Mouse (Mus musculus): ENCODE data around the gene Fgd4. TPM values are rescaled to one million over a fixed set of nuclear protein-coding genes. Genes with fewer than 3 reads are reported as not detected.

Fgd4 gene
- 2.5 and 3.2 TPM in 2 replicates for polyA plus RNA-seq (2016; fragmentation: Nextera tagmentation; extraction: Ambion mirVana)

DNA sequence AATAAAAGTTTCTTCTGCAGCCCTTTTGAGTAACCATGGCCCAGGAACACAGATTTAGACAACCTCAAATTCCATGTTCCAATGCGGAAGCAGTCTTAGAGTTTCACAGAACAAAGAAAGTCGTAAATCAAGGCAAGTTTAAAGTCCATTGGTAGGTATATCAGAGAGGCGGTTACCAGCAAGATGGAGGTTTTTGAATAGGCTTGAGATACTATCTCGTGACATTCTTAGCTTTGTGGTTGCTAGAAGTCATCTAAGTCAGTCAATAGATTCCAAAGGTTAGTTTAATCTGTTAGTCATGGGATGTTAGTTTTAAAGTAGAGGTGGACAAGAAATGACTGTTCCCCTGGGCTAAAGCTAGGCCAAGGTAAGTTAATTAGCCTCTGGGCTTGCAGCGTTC, at the start of gene Fgd4:
Gene Fgd4, minus strand, starts transcription at position 89 of the 400 bp plus-strand sequence.
- Histone ChIP-seq H3K27ac (0 out of 2 replicates have a peak within 1 kb of the TSS, but pooled peaks have one; percentile 14), H3K36me3 (no peaks in the 10 kb centered on the region), H3K4me2 (peak within 1 kb of the TSS; percentile 78), H3K4me1 (0 out of 2 replicates have a peak, but pooled peaks cover 2% of the 10 kb centered on the region), H3K9ac (peak within 1 kb of the TSS; percentile 68), H3K27me3 (replicated peaks) (peaks cover 37% of the 10 kb centered on the region), H3K9me3 (replicated peaks) (no peaks in the 10 kb centered on the region), H3K4me3 (peak within 1 kb of the TSS; percentile 60)
- WGBS (ENCODE audit: insufficient replicate concordance), result 36% methylated on average over 5 of the region's 5 CpGs
- no peak for ATAC-seq

DNA sequence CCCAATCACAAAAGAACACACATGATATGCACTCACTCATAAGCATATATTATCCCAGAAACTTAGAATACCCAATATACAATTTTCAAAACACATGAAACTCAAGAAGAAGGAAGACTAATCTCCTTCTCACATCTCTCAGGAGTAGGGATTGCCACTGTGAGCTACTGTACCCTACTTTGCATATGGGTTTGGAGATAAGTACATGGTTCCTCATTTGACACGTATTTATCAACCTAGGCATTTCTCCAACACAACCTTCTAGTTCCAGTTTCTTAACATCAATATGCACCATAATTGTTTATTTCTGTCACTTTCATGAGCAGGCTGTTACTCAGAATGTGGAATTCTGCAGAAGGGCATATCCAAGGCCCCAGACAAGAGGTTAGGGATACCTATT, 44.8 kb upstream of the Fgd4 start:
- Histone ChIP-seq H3K4me1 (no peaks in the 10 kb centered on the region), H3K27ac (no peak overlapping the region), H3K36me3 (no peaks in the 10 kb centered on the region), H3K4me3 (no peak overlapping the region), H3K27me3 (replicated peaks) (no peaks in the 10 kb centered on the region), H3K9ac (no peak overlapping the region), H3K9me3 (replicated peaks) (no peaks in the 10 kb centered on the region), H3K4me2 (no peak overlapping the region)
- ATAC-seq, result no peak
- WGBS (ENCODE audit: insufficient replicate concordance), result 28% methylated on average over 1 of the region's 1 CpGs

DNA sequence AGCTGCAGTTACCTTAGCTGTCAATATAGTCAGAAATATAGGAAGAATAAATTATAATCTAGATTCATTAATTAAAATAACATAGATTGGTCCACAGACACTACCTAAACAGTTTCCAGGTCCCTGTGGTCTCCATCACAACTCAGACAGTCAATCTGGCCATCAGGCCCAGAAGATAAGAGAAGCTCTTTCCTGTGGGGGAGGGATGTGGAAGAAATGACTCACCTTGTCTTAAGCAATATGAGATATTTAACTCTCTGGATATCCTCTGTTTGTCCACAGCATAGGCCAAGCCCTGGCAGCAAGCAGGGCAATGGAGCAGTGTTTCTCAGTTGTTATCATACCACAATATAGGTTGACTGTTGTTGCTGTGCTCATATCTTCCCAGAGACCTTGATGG, 33.4 kb upstream of the Fgd4 start:
- H3K4me1 ChIP-seq, result no peaks in the 10 kb centered on the region
- peaks cover 16% of the 10 kb centered on the region for H3K9me3 ChIP-seq (replicated peaks)
- no peak overlapping the region for H3K9ac ChIP-seq
- H3K27me3 ChIP-seq (replicated peaks), result no peaks in the 10 kb centered on the region
- H3K4me3 ChIP-seq, result no peak overlapping the region
- no peak for ATAC-seq
- H3K27ac ChIP-seq, result no peak overlapping the region
- H3K36me3 ChIP-seq, result no peaks in the 10 kb centered on the region
- no peak overlapping the region for H3K4me2 ChIP-seq

DNA sequence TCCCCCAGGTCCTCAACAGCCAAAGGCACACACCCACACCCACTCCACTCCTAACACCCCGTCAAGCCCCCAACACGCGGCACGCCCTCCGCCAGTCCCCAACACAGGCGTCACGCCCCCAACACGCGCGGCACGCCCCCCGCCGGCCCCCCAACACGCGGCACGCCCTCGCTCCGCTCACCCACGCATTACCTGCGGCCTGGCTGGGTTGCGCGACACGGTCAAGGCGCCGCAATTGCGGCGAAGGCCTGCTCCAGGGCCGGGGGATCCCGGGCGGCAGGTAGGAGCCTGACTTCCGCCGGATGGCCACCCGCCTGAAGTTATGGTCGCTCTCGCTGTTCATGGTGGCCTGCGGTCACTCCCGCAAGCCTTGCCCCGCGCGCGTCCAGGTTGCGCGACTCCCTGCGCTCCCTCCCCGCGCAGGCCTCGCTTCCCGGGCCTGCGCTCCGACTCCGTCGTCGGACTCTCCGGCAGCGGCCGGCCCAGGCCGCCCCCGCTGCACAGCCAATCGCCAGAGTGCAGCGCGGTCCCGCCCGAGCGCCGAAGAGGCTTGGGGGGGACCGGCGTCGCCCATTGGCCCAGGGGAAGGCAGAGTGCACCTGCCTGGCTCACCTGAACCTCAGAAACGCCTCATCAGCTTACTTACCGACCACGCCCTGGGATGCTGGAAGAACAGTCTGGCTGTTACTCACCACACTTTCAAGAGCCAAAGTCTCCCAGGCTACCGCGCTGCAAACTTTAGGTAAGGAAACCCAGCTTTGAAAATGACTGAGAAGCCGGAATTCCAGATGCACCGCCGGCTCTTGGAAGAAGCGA, 555 bp downstream of the Fgd4 start:
- Histone ChIP-seq H3K36me3 (no peaks in the 10 kb centered on the region), H3K4me3 (peak overlapping the region; percentile 60), H3K27me3 (replicated peaks) (peaks cover 37% of the 10 kb centered on the region), H3K9me3 (replicated peaks) (no peaks in the 10 kb centered on the region), H3K4me1 (0 out of 2 replicates have a peak, but pooled peaks cover 2% of the 10 kb centered on the region), H3K9ac (peak overlapping the region; percentile 68), H3K27ac (0 out of 2 replicates have a peak overlapping the region, but pooled peaks have one; percentile 14), H3K4me2 (peak overlapping the region; percentile 78)
- peak; percentile 67 for ATAC-seq
- WGBS (ENCODE audit: insufficient replicate concordance), result 1% methylated on average over 76 of the region's 77 CpGs

DNA sequence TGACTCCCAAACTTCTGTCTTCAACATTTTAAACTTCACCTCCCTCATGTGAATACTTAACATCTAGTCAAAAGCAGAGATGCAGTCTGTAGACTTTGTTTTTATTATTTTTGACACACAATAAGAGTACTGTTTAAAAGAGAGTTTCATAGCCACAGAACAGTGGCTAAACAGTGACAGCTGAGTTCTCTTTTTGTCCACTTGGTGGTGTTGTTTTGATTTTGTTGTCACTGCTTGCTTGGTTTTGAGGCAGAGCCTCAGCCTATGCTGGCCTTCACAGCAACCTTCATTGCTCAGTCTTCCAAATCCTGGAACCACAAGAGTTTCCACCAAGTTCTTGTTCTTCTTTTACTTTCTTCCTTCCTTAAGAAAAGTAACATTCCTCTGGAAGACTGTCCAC, 3.8 kb downstream of the Fgd4 start:
- Histone ChIP-seq H3K4me1 (0 out of 2 replicates have a peak, but pooled peaks cover 2% of the 10 kb centered on the region), H3K36me3 (no peaks in the 10 kb centered on the region), H3K4me3 (no peak overlapping the region), H3K27ac (no peak overlapping the region), H3K9me3 (replicated peaks) (no peaks in the 10 kb centered on the region), H3K4me2 (no peak overlapping the region), H3K9ac (no peak overlapping the region), H3K27me3 (replicated peaks) (peaks cover 35% of the 10 kb centered on the region)
- no peak for ATAC-seq

DNA sequence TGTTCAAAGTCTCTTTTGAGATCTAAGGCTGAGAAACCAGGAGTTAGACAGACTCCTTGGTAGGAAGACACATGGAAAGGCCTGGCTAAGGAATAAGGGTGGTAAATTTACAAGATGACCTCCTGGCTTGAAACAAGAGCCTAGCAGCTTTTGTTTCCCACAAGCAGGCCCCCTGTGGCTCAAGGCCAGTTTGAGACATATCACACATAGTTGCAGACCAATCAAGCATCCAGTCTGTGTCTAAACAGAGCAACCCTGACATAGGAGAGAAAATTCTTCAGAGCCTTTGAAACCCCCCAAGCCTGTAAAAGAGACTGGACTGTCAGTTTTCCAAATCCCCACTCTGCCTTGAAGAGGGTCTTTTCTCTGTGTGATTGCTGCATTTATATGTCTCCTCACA, 7.7 kb downstream of the Fgd4 start:
- ATAC-seq, result no peak
- no peaks in the 10 kb centered on the region for H3K4me1 ChIP-seq
- no peak overlapping the region for H3K9ac ChIP-seq
- no peak overlapping the region for H3K27ac ChIP-seq
- H3K4me2 ChIP-seq, result no peak overlapping the region
- no peaks in the 10 kb centered on the region for H3K9me3 ChIP-seq (replicated peaks)
- no peak overlapping the region for H3K4me3 ChIP-seq
- H3K36me3 ChIP-seq, result no peaks in the 10 kb centered on the region
- no peaks in the 10 kb centered on the region for H3K27me3 ChIP-seq (replicated peaks)

DNA sequence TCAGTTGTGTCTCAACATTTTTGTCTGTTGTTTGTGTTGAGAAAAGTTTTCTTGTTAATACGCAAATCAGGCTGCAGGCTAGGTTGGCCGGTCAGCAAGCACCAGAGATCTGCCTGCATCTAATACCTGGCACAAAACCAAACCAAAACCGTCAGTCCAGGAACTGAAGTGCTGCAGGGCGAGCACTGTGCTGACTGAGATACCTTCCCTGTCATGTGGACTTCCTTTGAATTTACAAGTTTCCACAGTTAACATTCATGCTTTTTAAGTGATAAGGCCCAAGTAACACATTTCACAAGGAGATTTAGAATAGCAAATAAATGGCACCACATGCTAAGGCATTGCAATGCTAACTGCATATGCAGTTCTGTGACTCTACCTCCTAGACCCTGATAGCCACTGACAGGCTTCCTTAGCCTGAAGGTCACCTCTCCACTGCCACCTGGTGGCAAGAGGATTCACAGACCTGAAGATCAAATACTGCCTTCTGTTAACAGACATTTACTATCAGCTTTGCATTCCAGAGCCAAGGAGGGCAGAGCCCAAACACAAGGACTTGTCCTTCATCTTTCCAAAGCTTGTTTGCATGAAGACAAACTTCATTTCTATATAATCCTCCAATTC, 15.8 kb downstream of the Fgd4 start:
- 61% methylated on average over 4 of the region's 4 CpGs for WGBS (ENCODE audit: insufficient replicate concordance)
- Histone ChIP-seq H3K4me3 (no peak overlapping the region), H3K36me3 (no peaks in the 10 kb centered on the region), H3K9ac (no peak overlapping the region), H3K9me3 (replicated peaks) (no peaks in the 10 kb centered on the region), H3K27me3 (replicated peaks) (no peaks in the 10 kb centered on the region), H3K4me2 (no peak overlapping the region), H3K4me1 (no peaks in the 10 kb centered on the region), H3K27ac (no peak overlapping the region)
- ATAC-seq, result no peak

DNA sequence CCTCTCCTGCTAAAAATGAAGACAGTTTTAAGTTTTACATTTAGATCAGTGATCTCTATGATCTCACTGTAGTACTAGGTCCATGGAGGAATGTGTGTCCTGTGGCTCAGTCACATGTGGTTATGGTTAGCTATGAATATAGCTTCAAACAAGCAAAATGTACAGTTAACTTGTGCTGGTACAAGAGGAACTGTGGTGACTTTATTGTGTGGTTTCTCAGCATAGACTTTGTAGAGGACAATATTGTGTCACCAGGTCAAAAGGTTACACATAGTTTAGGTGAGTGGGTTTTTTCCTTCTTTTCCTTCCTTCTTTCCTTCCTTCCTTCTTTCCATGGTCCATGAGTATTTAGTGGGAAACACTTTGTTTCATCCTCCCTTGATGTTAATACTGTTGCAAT, 23.8 kb downstream of the Fgd4 start:
- no peaks in the 10 kb centered on the region for H3K36me3 ChIP-seq
- no peak overlapping the region for H3K27ac ChIP-seq
- H3K27me3 ChIP-seq (replicated peaks), result no peaks in the 10 kb centered on the region
- ATAC-seq, result no peak
- no peak overlapping the region for H3K4me2 ChIP-seq
- H3K4me1 ChIP-seq, result no peaks in the 10 kb centered on the region
- H3K9me3 ChIP-seq (replicated peaks), result no peaks in the 10 kb centered on the region
- no peak overlapping the region for H3K9ac ChIP-seq
- H3K4me3 ChIP-seq, result no peak overlapping the region

DNA sequence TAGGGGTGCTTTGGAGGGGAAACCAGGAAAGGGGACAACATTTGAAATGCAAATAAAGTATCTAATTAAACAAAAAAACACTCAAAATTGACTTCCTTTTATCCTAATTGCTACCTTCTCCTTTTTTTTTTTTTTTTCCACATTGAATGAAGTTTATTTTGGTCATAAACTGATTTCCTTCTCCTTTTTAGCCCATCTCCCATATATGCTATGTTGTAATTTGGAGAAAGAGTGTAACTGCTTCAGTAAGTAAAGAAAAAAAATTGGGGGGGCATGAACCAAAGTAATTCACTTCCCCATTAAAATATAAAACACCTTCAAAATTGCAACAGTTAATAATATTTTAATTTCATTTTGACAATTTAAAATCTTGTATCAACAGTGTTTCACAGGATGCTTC, 25.8 kb downstream of the Fgd4 start:
- no peak overlapping the region for H3K9ac ChIP-seq
- no peaks in the 10 kb centered on the region for H3K9me3 ChIP-seq (replicated peaks)
- H3K27ac ChIP-seq, result no peak overlapping the region
- no peak for ATAC-seq
- H3K4me3 ChIP-seq, result no peak overlapping the region
- H3K36me3 ChIP-seq, result no peaks in the 10 kb centered on the region
- no peaks in the 10 kb centered on the region for H3K27me3 ChIP-seq (replicated peaks)
- no peak overlapping the region for H3K4me2 ChIP-seq
- no peaks in the 10 kb centered on the region for H3K4me1 ChIP-seq

DNA sequence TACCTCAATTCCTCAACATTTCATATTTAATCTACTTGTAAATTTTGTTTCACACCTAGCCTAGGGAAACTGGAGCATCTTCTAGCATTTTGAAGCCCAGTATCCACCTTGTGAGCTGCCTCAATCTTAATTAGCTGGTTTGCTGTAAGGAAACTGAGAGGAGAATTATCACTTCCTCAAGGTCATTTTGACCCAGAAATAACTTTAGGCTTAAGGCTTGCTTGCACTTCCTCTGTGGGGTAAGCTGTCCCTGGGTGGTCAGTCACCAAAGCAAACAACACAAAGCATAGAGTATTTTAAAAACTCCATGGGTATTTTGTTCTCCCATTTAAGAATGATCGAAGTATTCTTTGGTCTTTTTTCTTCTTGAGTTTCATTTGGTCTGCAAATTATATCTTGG, 27.2 kb downstream of the Fgd4 start:
- Histone ChIP-seq H3K4me1 (no peaks in the 10 kb centered on the region), H3K4me3 (no peak overlapping the region), H3K9me3 (replicated peaks) (no peaks in the 10 kb centered on the region), H3K27ac (no peak overlapping the region), H3K4me2 (no peak overlapping the region), H3K36me3 (no peaks in the 10 kb centered on the region), H3K9ac (no peak overlapping the region), H3K27me3 (replicated peaks) (no peaks in the 10 kb centered on the region)
- 65% methylated on average over 1 of the region's 1 CpGs for WGBS (ENCODE audit: insufficient replicate concordance)
- no peak for ATAC-seq

DNA sequence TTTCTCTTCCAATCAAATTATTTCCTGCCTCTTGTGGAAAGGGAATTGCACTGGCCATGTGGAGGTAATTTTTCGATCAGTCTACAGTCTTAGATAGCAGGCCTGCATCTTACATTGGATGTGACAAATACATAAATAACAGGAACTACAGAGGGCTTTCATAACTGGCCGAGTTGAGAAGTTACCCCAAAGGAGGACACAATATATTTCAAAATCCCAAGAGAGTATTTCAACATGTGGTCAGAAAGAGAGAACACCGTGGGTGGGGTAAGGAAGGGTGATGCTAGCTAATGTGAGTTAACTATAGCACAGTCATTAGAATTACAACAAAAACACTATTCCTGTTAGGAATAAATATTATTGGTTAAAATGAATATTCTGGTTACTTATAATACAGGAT, 29.0 kb downstream of the Fgd4 start:
- Histone ChIP-seq H3K36me3 (no peaks in the 10 kb centered on the region), H3K4me3 (no peak overlapping the region), H3K4me2 (no peak overlapping the region), H3K9ac (no peak overlapping the region), H3K9me3 (replicated peaks) (no peaks in the 10 kb centered on the region), H3K27me3 (replicated peaks) (no peaks in the 10 kb centered on the region), H3K4me1 (no peaks in the 10 kb centered on the region), H3K27ac (no peak overlapping the region)
- 45% methylated on average over 3 of the region's 3 CpGs for WGBS (ENCODE audit: insufficient replicate concordance)
- ATAC-seq, result no peak

DNA sequence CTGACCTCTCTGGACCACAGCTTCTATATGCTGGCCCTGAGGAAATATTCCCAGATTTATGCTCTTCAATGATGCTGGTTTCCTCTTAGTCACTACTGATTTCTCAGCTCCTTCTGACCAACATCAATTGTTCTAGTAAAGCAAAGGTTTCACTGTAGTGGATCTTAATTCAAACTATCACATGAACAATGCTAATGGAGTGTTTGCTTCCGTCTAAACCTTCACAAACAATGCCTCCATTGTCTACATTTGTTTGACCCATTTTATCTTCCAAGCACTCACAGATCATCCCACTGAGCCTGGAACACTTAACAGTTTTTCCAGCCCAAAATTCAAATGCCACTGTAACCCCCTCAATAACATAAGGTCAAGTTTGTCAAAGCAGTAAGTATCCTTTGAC, 33.6 kb downstream of the Fgd4 start:
- Histone ChIP-seq H3K9ac (no peak overlapping the region), H3K36me3 (no peaks in the 10 kb centered on the region), H3K9me3 (replicated peaks) (no peaks in the 10 kb centered on the region), H3K27me3 (replicated peaks) (no peaks in the 10 kb centered on the region), H3K4me3 (no peak overlapping the region), H3K27ac (no peak overlapping the region), H3K4me2 (no peak overlapping the region), H3K4me1 (no peaks in the 10 kb centered on the region)
- 47% methylated on average over 1 of the region's 1 CpGs for WGBS (ENCODE audit: insufficient replicate concordance)
- no peak for ATAC-seq

DNA sequence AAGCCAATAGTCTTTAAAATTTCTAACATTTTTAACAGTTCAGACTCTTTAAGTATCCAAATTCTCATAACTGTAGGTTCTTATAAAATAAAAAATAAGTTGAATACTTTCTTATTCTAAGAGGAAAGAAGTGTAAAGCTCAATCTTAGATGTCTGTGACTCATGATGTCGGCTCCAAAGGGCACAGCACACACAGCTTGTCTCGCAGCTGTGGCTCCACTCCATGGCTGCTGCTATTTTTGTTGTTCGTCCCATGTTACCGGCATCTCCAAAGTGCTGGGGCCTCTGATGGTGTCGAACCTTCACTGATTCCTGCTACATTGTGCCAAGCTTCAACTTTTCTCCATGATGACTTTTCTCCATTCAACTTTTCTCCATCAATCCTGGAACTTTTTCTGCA, 34.1 kb downstream of the Fgd4 start:
- H3K4me2 ChIP-seq, result no peak overlapping the region
- H3K9me3 ChIP-seq (replicated peaks), result no peaks in the 10 kb centered on the region
- H3K4me1 ChIP-seq, result no peaks in the 10 kb centered on the region
- no peaks in the 10 kb centered on the region for H3K36me3 ChIP-seq
- WGBS (ENCODE audit: insufficient replicate concordance), result 46% methylated on average over 5 of the region's 5 CpGs
- no peak overlapping the region for H3K27ac ChIP-seq
- H3K9ac ChIP-seq, result no peak overlapping the region
- H3K27me3 ChIP-seq (replicated peaks), result no peaks in the 10 kb centered on the region
- no peak for ATAC-seq
- no peak overlapping the region for H3K4me3 ChIP-seq

All from liver, embryonic 12.5 days (tissue).